Mouse (Mus musculus): Measurements from ENCODE around the gene Sppl2a.
A peak's percentile ranks its signal among the peaks of the same experiment; 100 is the strongest.
"Not testable (repeated sequence)": the region's sequence is repeated elsewhere in the genome, so short reads cannot be mapped to it uniquely, and the experiment has no call there.

The Sppl2a gene

DNA sequence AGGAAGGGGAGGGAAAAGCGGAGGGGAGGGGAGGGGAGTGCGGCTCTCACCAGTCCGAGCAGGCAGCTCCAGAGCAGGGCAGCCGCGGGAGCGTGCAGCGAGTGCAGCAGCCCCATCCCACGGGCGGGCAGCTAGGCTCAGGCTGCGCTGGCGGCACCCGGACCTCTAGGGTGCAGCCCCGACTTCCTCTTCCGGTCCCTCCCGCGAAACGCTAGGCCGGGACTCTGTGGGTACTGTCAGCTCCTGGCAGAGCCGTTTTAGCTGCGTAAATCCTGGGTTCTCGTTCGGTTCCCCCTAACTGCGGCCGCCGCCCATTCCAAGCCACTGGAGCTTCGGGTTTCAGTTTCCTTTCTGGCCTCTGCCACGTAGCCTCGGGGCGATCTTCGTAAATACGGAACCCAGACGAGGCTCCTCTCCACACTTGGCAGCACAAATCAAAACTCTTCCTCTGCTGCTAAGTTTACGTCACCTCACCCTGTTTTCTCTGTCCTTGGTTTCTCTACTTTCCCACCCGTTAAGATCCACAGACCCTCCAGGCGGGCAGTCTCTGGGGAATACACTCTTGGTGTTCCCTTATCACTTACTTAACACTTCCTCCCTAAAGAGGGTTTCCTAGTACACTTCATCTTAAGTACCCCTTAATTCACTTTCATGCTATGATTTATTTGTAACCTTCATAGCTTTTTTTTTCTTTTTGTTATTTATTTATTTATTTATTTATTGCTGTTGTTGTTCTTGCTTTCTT lies at the start of gene Sppl2a:
Sppl2a (minus strand) TSS at position 339 of the 745 bp plus-strand sequence.
- DNase-seq (ENCODE audit: low spot score in 2 of 2): peak; percentile 81 to 87

DNA sequence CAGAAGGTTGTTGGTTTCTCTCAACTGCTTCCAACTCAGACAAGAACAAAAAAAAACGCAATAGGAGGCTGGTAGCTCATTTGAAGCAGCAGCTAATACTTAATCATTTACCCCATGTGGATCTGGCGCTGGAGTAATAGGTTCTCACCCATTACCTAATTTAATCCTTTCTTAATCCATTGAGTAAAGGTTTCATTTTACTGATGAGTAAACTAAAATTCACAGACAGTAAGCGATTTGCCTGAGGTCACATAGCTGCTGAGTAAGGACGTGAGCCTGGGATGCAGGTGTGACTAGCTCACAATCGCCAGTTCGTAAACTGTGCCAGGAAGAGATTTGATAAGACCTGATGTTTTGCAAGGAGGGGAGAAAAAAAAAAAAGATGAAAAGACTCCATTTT lies 44.4 kb upstream of the Sppl2a start:
- DNase-seq (ENCODE audit: low spot score in 2 of 2): no peak

DNA sequence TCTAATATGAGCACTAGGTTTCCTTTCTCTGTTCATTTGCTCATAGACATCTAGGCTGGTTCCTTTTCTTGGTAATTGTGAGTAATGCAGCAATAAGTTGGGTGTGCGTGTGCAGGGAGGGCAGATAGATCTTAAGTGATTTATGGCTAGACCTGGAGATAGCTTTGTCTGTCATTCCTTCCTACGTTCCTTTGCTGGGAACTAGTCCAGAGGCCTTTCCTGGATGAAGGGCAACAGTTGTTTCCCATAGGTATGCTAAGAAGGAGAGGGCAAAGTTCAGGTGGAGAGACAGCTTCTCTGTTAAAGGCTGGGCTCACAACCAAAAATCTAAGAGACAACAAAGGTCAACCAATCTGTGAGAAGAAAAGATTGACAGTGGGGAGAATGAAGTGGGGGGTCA lies 28.7 kb upstream of the Sppl2a start:
- DNase-seq (ENCODE audit: low spot score in 2 of 2): no peak

DNA sequence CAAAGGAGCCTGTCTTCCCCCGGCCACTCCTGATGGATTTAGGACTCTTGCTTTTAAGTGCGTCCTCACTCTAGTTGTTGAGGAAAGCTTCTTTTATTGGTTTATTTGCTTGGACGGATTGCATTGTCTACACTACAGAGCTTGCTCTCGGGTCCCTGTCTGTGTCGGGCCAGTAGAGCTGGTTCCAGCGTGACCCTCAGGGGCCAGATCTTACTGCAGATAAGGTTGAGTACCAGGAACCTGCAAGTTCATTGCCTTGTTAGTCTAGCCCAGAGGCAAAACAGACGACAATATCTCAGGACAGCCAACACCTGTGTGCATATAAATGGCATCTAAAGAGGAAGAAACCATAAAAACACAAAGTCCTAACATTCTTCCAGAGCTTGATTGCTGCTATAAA lies 22.6 kb upstream of the Sppl2a start:
- DNase-seq (ENCODE audit: low spot score in 2 of 2): no peak

DNA sequence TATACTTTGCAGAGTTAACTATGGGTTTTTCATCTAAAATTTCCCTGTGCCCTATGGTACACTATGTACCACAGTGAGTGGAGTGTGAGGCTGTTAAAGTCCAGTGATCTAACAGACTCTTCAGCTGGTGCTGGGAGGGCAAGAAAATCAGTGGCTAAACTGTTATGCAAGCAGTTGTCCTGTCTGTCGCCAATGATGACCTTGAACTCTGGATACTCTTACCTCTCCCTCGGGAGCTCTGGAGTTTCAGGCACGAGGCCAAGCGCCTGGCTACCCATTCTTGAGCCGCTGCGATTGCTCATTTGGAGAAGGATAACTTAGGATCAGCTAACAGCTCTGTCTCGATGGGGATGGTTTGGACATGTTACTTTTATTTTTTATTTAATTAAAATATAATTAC lies 18.1 kb upstream of the Sppl2a start:
- DNase-seq (ENCODE audit: low spot score in 2 of 2): no peak

DNA sequence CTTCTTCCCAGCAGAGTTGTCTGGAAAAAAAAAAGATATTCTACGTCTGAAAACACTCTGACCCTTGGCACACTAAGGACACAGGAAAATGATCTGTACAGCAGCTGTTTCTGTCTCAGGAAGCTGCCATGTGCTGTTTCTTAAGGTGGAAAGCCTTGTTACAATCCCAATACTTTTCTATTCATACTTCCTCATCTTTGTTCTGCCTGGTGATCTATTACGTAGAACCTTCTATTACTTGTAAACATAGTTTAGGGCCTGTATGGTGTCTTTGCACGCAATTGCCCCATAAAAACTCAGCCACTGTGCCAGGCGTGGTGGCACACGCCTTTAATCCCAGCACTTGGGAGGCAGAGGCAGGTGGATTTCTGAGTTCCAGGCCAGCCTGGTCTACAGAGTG lies 17.4 kb upstream of the Sppl2a start:
- no peak for DNase-seq (ENCODE audit: low spot score in 2 of 2)

DNA sequence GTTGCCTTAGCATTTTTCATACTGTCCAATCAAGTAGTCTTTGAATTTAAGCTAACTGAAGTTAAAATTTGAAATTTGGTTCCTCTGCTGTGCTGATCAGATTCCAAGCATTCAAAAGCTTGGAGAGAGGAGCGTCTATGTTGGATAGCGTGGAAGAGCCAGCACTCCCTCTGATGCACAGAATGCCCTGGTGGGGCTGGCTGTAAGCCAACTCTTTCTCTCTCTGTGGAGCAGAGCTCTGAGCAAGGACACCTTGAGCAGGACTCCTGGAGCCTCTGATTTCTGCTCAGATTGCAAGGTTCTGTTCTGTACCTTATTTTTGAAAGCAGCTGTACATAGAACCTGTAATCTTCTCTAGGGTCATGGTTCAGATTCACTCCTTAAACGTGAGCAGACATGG lies 16.8 kb upstream of the Sppl2a start:
- no peak for DNase-seq (ENCODE audit: low spot score in 2 of 2)

DNA sequence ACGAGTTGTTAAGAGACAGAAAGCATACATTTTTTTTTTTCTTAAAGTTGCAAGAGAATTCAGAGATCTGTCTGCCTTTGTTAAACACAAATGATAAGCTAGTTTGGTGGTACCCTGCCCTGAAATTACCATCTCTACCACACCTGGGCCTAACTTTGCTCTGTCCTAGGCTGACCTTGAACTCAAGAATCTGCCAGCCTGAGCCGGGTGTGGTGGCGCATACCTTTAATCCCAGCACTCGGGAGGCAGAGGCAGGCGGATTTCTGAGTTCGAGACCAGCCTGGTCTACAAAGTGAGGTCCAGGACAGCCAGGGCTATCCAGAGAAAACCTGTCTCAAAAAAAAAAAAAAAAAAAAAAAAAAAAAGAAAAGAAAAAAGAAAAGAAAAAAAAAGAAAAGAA lies 16.3 kb upstream of the Sppl2a start:
- not testable (repeated sequence) for DNase-seq (ENCODE audit: low spot score in 2 of 2)

DNA sequence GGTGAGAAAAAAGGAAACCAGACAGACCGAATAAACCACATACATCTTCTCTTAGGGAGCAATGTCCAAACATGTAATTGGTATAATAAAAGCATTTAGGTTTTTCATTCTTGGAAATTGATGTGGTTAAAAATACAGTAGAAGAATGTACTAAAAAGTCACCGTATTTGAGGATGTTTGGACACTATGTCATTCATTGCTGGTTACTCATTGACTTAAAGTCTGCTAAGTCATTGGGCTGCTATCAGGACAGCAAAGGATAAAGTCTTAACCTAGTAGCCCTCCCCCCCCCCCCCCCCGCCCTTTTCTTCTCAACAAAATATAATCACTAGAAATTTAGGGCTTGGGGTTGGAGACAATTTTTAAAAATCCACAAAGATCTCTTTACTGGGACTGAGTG lies 15.2 kb upstream of the Sppl2a start:
- DNase-seq (ENCODE audit: low spot score in 2 of 2): no peak

DNA sequence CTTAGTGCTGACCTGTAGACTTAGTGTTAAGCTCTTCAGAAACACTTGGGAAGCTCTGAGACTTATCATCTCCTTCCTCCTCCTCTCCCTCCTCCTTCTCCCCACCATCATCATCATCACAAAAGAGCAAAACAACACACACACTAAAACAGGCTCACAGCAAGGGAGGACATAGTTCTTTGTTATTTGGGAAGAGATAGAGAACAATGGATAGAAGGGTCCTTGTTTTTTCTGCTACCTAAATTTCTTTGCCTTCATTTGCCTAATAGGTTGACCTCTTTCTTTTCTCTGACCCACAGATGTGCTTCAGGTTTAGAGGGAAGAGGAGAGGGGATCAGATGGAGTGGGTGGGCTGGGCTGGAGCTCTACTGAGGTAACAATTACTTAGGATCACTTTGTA lies 14.6 kb upstream of the Sppl2a start:
- DNase-seq (ENCODE audit: low spot score in 2 of 2): no peak

DNA sequence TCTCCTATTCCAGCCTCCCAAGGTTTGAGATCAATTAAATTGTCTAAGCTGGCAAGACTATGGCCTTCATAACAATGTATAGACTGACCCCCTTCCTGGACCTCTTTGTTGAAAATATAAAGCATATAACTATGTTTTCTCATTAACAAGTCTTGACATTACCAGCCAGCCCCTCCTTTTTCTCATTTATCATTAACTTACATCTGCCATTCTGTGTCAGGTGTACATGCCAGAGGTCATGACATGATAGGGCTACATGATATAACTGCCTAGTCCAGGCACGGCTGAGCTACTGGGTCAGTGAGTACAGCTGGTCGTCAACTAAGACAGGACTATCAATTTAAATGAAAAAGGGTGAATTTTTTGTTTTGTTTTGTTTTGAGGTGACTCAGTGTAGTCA lies 10.2 kb upstream of the Sppl2a start:
- DNase-seq (ENCODE audit: low spot score in 2 of 2): no peak

DNA sequence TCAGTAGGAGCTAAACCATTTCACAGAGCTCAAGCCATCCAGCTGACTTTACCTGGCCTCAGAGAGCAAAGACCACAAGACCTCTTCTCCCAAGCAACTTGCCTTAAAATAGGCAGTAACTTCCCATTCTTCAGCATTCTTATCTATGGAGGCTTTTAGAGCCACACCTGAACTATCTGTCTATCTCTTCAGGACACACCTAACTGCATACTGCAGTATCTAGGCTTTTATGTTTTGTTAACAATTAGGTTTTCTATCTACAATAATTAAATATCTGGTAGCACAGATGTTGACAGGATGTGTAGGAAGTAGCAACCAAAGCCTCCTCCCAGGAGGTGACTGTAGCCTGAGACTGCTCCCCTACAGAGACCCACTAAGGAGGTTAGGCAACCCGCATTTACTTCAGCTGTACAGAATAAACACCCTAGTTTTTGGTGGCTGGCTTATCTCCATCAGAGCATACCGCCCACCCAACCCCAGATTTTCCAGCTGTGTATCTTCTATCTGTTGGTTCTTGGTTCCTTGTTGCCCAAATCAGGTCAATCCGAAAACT lies 7.4 kb upstream of the Sppl2a start:
- DNase-seq (ENCODE audit: low spot score in 2 of 2): no peak

DNA sequence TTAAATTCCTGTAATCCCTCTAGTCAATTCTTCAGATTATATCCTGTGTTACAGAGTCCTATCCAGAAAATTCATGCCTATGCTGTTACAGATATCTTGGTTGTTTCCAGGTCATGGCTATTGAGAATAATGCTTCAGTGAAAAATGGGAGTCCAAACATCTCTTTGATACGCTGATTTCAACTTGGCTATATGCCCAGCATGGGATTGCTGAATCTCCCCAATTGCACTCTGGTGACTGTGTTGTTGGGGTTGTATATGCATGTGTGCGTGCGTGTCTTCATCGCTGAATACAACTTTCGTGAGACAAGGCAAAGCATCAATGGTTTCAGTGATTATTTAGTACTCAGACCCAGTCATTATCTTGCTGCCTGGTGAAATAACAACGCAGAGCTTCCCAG lies 5.0 kb upstream of the Sppl2a start:
- no peak for DNase-seq (ENCODE audit: low spot score in 2 of 2)

DNA sequence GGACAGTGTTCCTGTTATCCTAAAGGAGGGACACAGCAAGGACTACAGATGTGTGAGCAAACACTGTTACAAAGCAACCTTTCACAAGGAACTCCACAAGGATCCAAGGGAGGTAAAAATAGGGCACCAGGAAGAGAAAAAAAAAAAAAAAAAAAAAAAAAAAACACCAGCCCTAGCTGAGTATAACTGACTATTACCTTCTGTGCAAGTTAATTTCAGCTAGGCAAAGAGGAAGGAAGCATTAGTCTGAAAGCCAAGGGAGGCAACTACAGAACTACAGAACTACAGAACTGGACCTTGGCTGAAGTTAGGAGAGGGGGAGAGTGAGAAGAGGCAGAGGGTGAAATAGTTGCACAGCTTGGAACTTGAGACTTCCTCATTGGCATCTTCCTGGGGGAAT lies 886 bp upstream of the Sppl2a start:
- DNase-seq (ENCODE audit: low spot score in 2 of 2): no peak

DNA sequence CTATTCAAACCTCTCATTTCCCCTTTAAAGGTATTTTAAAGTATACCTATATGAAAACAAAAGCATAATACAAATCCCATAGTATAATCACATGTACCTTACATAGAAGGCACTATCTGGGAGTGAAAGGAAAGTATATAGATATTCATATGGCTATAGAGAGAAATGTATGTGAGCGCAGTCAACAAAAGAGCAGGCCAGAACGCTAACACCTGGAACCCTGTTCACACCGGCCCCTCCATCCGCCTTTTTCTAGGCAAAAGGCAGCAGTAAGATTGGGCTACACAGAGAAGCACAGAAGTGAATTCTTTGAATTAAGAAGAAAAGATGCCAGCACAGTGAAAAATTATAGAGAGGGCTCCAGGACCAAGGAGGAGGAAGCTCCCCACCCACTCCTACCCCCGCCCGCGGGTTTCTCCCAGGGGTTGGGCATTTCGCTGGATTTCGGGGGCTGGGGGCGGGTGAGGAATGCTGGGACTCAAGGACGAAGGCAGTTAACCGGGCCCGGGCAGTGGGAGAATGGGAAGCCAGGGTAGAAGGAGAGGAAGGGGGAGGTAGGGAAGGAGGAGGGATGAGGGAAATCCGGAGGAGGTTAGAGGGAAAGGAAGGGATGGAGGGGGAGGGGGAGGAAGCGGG lies 656 bp downstream of the Sppl2a start:
- DNase-seq (ENCODE audit: low spot score in 2 of 2): peak; percentile 58 to 59

DNA sequence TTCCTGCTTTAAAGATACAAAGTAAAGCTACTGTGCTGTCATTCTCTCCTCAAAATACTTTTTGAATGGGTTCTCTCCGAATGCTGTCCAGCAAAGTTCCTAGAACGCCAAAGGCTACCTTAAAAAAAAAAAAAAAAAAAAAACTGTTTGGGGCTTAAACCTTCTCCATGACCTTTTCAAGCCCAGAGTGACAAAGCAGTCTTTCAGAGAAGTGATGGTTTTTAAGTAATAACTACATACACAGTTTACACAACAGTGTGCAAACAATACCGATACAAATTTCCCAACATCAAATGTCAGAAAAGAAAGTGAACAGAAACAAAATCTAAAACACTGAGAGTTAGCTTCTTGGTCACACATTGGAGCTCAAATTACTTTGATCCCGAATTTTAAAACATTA lies 1.3 kb downstream of the Sppl2a start:
- DNase-seq (ENCODE audit: low spot score in 2 of 2): no peak

DNA sequence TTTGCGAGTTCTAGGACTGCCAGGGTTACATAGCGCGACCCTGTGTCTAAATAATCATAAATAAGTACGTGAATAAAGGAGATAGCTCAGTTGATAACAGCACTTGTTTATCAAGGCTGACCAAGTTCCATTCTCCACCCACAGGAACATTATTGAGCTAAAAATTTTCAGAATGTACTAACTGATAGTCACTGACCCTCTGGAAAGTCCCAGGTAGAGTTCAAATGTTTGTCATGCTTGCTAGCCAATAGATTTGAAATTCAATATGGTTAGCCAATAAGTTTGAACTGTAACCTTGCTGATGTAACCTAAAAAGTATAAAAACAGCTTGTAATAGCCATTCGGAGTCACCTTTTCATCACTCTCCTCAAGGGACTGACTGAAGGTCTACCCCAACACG lies 4.4 kb downstream of the Sppl2a start:
- no peak for DNase-seq (ENCODE audit: low spot score in 2 of 2)

DNA sequence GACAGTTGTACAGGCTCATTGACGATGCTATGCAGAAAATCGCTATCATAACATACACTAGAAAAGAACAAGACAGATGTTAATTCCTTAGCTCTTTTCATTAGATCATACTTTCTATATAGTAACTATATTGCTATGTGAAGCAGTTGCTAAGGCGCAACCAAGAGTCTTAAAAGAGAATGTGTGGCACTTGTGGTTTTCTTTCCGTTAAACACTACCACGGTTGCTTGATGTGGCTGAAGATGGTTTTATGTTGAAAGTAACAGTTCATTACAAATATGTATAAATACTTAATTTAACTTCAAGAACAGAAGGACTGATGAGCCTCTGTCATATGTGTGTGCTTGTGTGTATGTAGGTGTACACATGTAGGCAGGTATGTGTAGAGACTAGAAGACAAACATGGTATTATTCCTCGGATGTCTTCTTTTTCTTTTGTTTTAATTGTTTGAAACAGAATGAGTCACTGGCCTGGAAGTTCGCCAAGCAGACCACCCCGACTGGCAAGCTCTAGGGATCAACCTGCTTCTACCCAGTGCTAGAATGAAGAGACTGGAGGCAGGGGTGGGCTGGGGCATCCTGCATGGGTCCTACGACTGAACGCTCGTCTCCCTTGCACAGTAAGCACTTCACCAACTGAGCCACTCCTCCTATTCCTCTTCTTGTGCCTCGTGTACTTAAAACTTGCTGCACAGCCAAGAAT lies 12.5 kb downstream of the Sppl2a start:
- DNase-seq (ENCODE audit: low spot score in 2 of 2): no peak

DNA sequence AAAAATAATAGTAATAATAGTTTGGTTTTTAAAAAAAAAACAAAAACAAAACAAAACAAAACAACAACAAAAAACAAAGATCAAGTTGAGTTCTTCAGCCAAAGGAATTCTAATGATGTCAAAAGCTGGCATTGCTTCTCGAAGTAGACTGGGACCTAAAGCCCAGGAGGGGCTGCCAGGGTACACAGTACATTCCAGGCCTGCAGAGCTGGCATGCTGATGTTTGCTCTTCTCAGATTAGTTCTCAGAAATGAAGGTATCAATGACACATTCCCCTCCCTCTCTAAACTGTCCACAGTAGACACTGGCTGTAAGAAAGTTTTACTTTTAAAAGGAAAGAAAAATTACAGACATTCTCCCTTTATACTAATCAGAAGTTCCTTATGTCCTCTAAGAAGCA lies 16.8 kb downstream of the Sppl2a start:
- no peak for DNase-seq (ENCODE audit: low spot score in 2 of 2)

DNA sequence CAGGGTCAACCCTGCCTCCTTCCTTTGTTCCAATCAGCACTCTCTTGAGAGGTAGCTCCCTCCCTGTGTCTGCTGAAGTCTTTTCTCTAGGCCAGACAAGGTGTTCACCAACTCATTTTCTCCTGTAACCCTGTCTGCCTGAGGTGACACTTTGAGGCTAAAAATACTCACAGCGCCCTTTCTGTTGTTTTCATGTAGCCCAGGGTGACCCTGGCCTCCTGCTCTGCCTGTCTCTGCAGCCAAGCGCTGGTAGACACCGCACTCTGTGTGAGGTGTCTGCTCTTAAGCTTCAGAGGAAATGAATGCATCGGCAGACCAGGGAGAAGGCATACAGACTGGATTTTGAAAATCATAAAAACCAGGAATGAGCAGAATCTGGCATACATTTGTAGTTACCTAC lies 18.9 kb downstream of the Sppl2a start:
- no peak for DNase-seq (ENCODE audit: low spot score in 2 of 2)

DNA sequence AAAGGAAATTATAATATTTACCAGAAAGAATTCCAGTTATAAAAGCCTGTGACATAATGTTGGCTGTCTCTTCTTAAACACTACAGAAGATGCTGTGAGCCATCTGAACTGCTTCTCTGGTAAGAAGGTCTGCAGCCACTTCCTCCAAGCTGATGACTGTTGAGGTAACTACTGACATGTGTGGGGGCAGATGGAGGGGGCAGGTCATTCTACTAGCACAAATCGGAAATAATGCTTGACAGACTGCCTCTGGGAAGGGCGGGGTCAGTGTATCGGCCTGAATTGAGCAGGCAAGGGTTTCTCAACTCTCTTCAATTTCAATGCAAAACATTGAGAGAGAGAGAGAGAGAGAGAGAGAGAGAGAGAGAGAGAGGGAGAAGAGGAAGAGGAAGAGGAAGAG lies 28.9 kb downstream of the Sppl2a start:
- no peak for DNase-seq (ENCODE audit: low spot score in 2 of 2)

DNA sequence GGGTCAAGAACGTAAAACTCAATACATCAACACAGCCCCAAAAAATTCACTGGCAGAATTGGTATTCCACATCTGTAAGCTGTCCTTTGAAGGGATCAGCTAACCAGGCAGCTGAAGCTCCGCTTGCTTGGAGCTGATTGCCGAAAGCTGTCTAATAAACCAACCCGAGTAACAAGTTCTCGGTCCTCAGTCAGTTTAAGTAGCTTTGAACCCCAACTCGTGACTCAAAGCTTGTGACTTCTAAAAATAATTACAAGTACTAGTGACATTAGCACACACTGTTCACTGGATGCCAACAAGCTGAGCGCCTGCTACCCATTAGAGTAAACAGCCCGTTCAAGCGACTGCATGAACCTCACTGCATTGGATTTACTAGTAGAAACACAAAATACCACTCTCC lies 35.5 kb downstream of the Sppl2a start:
- no peak for DNase-seq (ENCODE audit: low spot score in 2 of 2)

DNA sequence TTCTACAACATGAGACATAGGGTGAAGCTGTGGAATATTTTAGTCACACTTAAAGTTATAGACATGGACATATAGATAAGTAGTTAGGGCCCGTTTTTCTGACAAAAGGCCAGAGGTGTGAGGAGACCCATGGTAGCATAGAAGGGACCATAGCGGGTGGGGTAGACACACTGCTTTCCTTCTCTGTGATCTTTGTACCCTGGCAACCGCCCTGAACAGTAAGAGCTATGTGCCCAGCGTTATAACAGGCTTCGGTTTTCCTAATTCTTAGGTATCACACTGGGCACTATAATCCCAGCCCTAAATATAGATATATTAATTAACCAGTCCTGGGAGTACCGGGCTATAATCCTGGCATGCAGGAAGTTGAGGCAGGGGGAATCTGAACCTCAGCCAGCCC lies 36.1 kb downstream of the Sppl2a start:
- no peak for DNase-seq (ENCODE audit: low spot score in 2 of 2)

Measured in right cerebral cortex, adult 2 months (tissue).